Mouse (Mus musculus) CD8-positive naive resting alpha-beta T cell, adult 57 days (primary cell): ENCODE results near the gene Fam3b. TPM values are rescaled to one million over a fixed set of nuclear protein-coding genes. Genes with fewer than 3 reads are reported as not detected.

Source experiments
- total RNA-seq: library from RNA; stranded (reverse); gene quantifications from one replicate; pipeline ENCODE4 v1.2.4, GENCODE M21; 2023

Gene Fam3b
- 0.77 TPM for total RNA-seq

GRCm38 (mm10) chr16:97514099-97514940 is at the start of gene Fam3b:
Fam3b (minus strand) TSS chr16:97514816.

GRCm38 (mm10) chr16:97462481-97463181 is 52.0 kb downstream of the Fam3b start, which contains the start of gene Mx1:
Mx1 (minus strand) TSS chr16:97462907.

Other genes starting within 250 kb of the Fam3b start
- gene Bace2, start 158.1 kb downstream of the Fam3b start, total RNA-seq = not detected
- 36.5 TPM for gene Mx1, start 51.9 kb downstream of the Fam3b start, total RNA-seq
- not detected for gene Tmprss2, start 96.4 kb upstream of the Fam3b start, total RNA-seq
- gene Ripk4, start 249.0 kb upstream of the Fam3b start, total RNA-seq = 0.28 TPM